Mouse (Mus musculus) ES-E14 (cell line): Measurements from ENCODE around the gene 1700025G04Rik. TPM values are rescaled to one million over a fixed set of nuclear protein-coding genes. Genes with fewer than 3 reads are reported as not detected.

Source experiments
- DNase-seq: peaks from one replicate; pipeline ENCODE4 v3.0.0-alpha.2; 2013; ENCODE audit warnings: low read depth, low spot score
- H3K27ac ChIP-seq: 2 replicates; pipeline ENCODE4 v1.5.1; 2012; ENCODE audit warnings: low read depth, mild to moderate bottlenecking, low read length, moderate library complexity, mixed read lengths; ENCODE audit not compliant: poor library complexity, insufficient read depth, severe bottlenecking
- H3K36me3 ChIP-seq: 2 replicates; pipeline ENCODE4 v1.6.1; 2012; ENCODE audit warnings: mild to moderate bottlenecking, low read length, moderate library complexity, mixed read lengths; ENCODE audit not compliant: control insufficient read depth, poor library complexity, insufficient read depth, severe bottlenecking
- H3K4me1 ChIP-seq, 2 experiments: fragments of 150-350 bp in 1 of 2; sonication (generic) in 1 of 2; 2 replicates each; pipeline ENCODE4 v1.6.1; 2012; ENCODE audit warnings: low read length in 2 of 2, mild to moderate bottlenecking in 1 of 2, mixed read lengths in 1 of 2; ENCODE audit not compliant: control insufficient read depth in 2 of 2, insufficient read depth in 2 of 2, poor library complexity in 1 of 2
- H3K4me3 ChIP-seq, 2 experiments: fragments of 150-350 bp in 1 of 2; sonication (generic) in 1 of 2; 2 replicates each; pipeline ENCODE4 v1.5.1; 2012; ENCODE audit warnings: low read length in 2 of 2, low read depth in 1 of 2, mild to moderate bottlenecking in 1 of 2, mixed read lengths in 1 of 2; ENCODE audit not compliant: insufficient read depth in 1 of 2, poor library complexity in 1 of 2, severe bottlenecking in 1 of 2
- H3K9ac ChIP-seq: 2 replicates; pipeline ENCODE4 v1.6.1; 2012; ENCODE audit warnings: low read depth, mild to moderate bottlenecking, low read length, mixed read lengths; ENCODE audit not compliant: poor library complexity, insufficient read depth, severe bottlenecking
- H3K9me3 ChIP-seq: fragments of 150-350 bp; sonication (generic); 2 replicates; pipeline ENCODE4 v1.6.1; 2012; ENCODE audit warnings: low read depth, mild to moderate bottlenecking, low read length; ENCODE audit not compliant: control insufficient read depth, insufficient read depth
- CHD2 ChIP-seq: IDR thresholded peaks from 2 replicates; pipeline ENCODE4 v1.6.1; 2014; ENCODE audit warnings: mild to moderate bottlenecking, low read depth, low read length, inconsistent platforms
- HCFC1 ChIP-seq: IDR thresholded peaks from 2 replicates; pipeline ENCODE4 v1.6.1; 2012; ENCODE audit warnings: low read length, inconsistent platforms, borderline replicate concordance; ENCODE audit not compliant: insufficient read depth
- MAFK ChIP-seq: IDR thresholded peaks from 2 replicates; pipeline ENCODE4 v1.6.1; 2014; ENCODE audit warnings: mild to moderate bottlenecking, low read depth, low read length, inconsistent platforms; ENCODE audit not compliant: insufficient read depth
- ZC3H11A ChIP-seq: IDR thresholded peaks from 2 replicates; pipeline ENCODE4 v1.6.1; 2012; ENCODE audit warnings: low read depth, mild to moderate bottlenecking, inconsistent platforms, low read length, borderline replicate concordance
- ZNF384 ChIP-seq: IDR thresholded peaks from 2 replicates; pipeline ENCODE4 v1.6.1; 2012; ENCODE audit warnings: low read depth, low read length, inconsistent platforms
- in situ Hi-C, 2 experiments: fragments of 600-800 bp; cut with MboI; formaldehyde crosslinking; loops; one replicate each; pipeline ENCODE4 v1.15.1; 2025; ENCODE audit warnings: low sequenced_read_pairs in 2 of 2, inconsistent platforms in 1 of 2; ENCODE audit not compliant: unreplicated experiment in 2 of 2
- total RNA-seq: library from RNA; depleted of rRNA; stranded (reverse); fragments of 300-350 nt; gene quantifications from 2 replicates; pipeline ENCODE4 v1.2.3, GENCODE M21; 2012

The 1700025G04Rik gene
- total RNA-seq, 1 experiment: 2.1 TPM

DNA sequence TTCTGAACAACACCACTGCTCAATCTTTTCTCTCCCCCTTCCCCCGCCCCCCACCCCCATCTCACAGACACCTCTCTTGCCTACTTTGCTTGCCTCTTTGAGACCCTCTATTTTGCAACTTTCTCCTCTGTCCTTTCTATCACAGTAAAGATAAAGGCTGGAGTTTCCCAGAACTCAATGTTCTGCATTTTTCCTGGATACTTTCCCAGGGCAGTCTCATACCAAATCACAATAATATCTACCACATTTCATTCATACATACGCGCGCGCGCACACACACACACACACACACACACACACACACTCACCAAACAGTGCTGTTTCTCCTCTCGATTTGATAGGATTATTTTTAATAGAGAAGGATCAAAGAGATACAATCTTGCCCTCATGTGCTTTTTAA is 8.8 kb downstream of the 1700025G04Rik start:
- in situ Hi-C loops: no loop called here

DNA sequence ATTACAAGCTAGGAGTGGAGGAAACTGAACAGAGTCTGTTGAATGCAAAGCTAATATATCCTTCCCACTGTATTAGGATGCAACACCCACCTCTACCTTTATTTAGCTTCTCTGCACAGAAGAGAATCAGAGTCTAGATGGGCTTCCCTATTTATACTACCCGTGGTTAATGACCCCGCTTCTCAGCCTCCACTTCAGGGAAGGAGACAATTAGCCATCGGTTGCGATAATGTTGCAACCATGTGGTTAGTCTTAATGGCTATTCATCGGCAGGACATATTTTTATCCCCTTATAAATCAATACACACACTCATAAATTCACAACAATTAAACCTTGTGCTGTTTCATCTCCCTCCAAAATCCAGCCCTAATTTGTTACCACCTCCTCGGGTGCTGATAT is 9.7 kb downstream of the 1700025G04Rik start:
- Histone ChIP-seq H3K9ac (no peak overlapping the region), H3K27ac (no peak overlapping the region), H3K36me3 (no peaks in the 10 kb centered on the region), H3K4me1 (peaks cover 2 to 4% of the 10 kb centered on the region in 2 experiments; a peak in 2 of 4 replicates), H3K9me3 (no peaks in the 10 kb centered on the region), H3K4me3 (no peak overlapping the region)
- no peak for TF ChIP-seq ZNF384
- TF ChIP-seq CHD2: no peak
- TF ChIP-seq MAFK: no peak
- no peak for TF ChIP-seq ZC3H11A
- TF ChIP-seq HCFC1: no peak
- DNase-seq: no peak
- in situ Hi-C loops: no loop called here

More for the DNA sequence above, 8.8 kb downstream of the 1700025G04Rik start:
- no peaks in the 10 kb centered on the region for H3K9me3 ChIP-seq
- TF ChIP-seq MAFK: no peak
- no peak for TF ChIP-seq CHD2
- no peak for TF ChIP-seq ZNF384
- TF ChIP-seq HCFC1: no peak
- TF ChIP-seq ZC3H11A: no peak
- H3K9ac ChIP-seq: no peak overlapping the region
- peaks cover 2 to 4% of the 10 kb centered on the region in 2 experiments; a peak in 2 of 4 replicates for H3K4me1 ChIP-seq
- H3K4me3 ChIP-seq: no peak overlapping the region
- no peak overlapping the region for H3K27ac ChIP-seq
- DNase-seq: no peak
- no peaks in the 10 kb centered on the region for H3K36me3 ChIP-seq

DNA sequence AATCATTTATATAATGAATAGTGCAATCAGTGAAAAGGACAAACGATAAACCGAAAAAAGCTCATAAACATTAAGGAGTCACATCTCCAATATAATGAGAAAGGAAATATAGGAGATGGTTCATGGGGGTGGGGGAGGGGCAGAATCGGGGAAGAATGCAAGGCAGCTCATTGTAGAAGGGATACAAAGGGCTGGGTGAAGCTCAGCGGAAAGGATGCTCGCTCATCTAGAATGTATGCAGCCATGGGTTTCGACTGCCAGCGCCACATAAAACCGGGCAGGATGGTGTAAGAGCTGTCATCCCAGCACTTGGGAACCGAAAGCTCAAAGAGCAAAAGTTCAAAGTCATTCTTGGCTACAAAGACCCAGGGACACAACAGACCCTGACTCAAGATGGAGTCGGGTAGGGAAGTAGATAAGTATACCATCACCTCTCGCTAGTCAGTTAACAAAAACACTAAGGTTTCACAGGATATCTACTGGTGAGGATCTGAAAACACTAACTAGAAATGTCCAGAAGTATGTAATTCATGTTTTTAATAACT is 12.7 kb downstream of the 1700025G04Rik start:
- peaks cover 2% of the 10 kb centered on the region in 2 experiments; a peak in 2 of 4 replicates for H3K4me1 ChIP-seq
- H3K9ac ChIP-seq: no peak overlapping the region
- no peaks in the 10 kb centered on the region for H3K9me3 ChIP-seq
- TF ChIP-seq CHD2 (no peak), ZNF384 (no peak)
- no peak overlapping the region for H3K4me3 ChIP-seq
- no peak for DNase-seq
- in situ Hi-C loops: no loop called here
- H3K36me3 ChIP-seq: no peaks in the 10 kb centered on the region
- H3K27ac ChIP-seq: no peak overlapping the region

DNA sequence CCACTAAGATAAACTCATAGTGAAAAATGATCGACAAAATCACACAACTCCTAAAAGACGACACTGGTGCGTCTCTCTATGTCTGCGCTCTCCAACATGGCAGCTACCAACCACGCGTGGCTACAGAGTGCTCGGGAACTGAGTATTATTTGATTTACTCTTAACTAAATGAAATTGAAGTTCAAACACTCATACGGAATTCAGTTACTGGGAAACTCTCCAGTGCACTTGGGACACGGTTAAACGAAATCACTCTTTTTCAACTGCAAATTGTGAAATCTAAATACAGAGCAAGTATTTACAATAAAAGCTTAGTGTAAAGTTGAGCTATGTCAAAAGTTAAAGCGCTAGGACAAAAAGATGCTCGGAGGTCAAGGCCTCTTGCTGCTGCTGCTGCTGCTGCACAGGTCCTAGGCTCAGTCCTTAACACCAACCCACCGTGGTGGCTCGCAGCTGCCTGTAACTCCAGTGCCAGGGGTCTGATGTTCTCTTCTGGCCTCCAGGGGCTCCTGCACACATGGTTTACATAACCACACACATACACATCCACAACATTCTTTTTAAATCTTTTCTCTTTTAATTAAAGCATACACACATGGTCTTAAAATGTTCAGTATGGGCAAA is 13.6 kb downstream of the 1700025G04Rik start:
- no peak for TF ChIP-seq HCFC1
- TF ChIP-seq CHD2: no peak
- no peak for TF ChIP-seq ZNF384
- TF ChIP-seq MAFK: no peak
- no peak for TF ChIP-seq ZC3H11A
- Histone ChIP-seq H3K36me3 (no peaks in the 10 kb centered on the region), H3K9ac (no peak overlapping the region), H3K4me3 (no peak overlapping the region), H3K27ac (no peak overlapping the region), H3K4me1 (peaks cover 2% of the 10 kb centered on the region in 2 experiments; a peak in 2 of 4 replicates), H3K9me3 (no peaks in the 10 kb centered on the region)
- in situ Hi-C loops: no loop called here
- DNase-seq: no peak

DNA sequence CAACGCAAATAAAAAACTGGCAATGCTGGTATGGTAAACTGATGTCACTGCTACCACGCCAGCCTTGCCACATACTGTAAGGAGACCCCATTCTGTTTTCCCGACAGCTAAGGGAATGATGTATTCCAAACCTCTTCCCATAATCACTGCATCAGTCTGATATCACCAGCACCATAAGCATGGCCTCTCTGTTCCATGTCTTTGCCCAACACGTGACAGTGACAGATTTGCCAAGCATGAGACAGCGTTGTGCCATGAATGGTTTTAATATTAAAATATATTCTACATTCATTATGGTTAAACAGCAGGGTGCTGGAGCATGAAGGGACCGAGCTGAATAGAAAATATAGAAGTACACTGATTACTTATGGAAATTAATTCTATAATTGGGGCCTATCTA is 14.2 kb downstream of the 1700025G04Rik start:
- H3K4me3 ChIP-seq: no peak overlapping the region
- DNase-seq: no peak
- H3K4me1 ChIP-seq: peaks cover 2% of the 10 kb centered on the region in 2 experiments; a peak in 2 of 4 replicates
- no peak for TF ChIP-seq ZC3H11A
- TF ChIP-seq HCFC1: no peak
- no peak for TF ChIP-seq CHD2
- TF ChIP-seq ZNF384: no peak
- TF ChIP-seq MAFK: no peak
- no peaks in the 10 kb centered on the region for H3K9me3 ChIP-seq
- H3K27ac ChIP-seq: no peak overlapping the region
- no peak overlapping the region for H3K9ac ChIP-seq
- in situ Hi-C loops: no loop called here
- H3K36me3 ChIP-seq: no peaks in the 10 kb centered on the region
